Mouse (Mus musculus): ENCODE data around the gene Cxcl5.

- no peak for TF ChIP-seq CTCF (conservative IDR thresholded peaks at IDR 0.05; ENCODE audit: insufficient read depth, insufficient read length, low read depth, low read length)
- no peak for TF ChIP-seq POLR2A (IDR thresholded peaks at IDR 0.05; ENCODE audit: low read depth, low read length)
Observed at GRCm38 (mm10) chr5:90789306-90790073, 30.3 kb downstream of the Cxcl5 start.
